Mouse (Mus musculus) neural tube, embryonic 11.5 days (tissue): ENCODE data around the gene Akirin2. TPM values are rescaled to one million over a fixed set of nuclear protein-coding genes. Genes with fewer than 3 reads are reported as not detected.

Experiments
- ATAC-seq: fragments of 200-750 bp; cut with Nextera tagmentation; 2 replicates; pipeline ENCODE4 v1.8.0; 2017; ENCODE audit warnings: moderate number of reproducible peaks, mild to moderate bottlenecking, moderate TSS enrichment, moderate library complexity; ENCODE audit not compliant: insufficient read depth, low FRiP score, low TSS enrichment
- DNase-seq: peaks from one replicate; pipeline ENCODE4 v3.0.0-alpha.2; 2015; ENCODE audit warnings: low spot score
- H3K27ac ChIP-seq: fragments of 300-500 bp; sonication (generic); 2 replicates; pipeline ENCODE4 v1.5.1; 2014; ENCODE audit warnings: low read depth, mild to moderate bottlenecking, low read length
- H3K27me3 ChIP-seq: fragments of 300-500 bp; sonication (generic); 2 replicates; pipeline ENCODE4 v1.6.1; 2014; ENCODE audit warnings: mild to moderate bottlenecking, low read length, mixed read lengths; ENCODE audit not compliant: control insufficient read depth, insufficient read depth
- H3K36me3 ChIP-seq: fragments of 300-500 bp; sonication (generic); 2 replicates; pipeline ENCODE4 v1.6.1; 2014; ENCODE audit warnings: mild to moderate bottlenecking, low read length, moderate library complexity, mixed read lengths; ENCODE audit not compliant: control insufficient read depth, insufficient read depth
- H3K4me1 ChIP-seq: fragments of 300-500 bp; sonication (generic); 2 replicates; pipeline ENCODE4 v1.6.1; 2014; ENCODE audit warnings: low read length, mixed read lengths; ENCODE audit not compliant: control insufficient read depth, insufficient read depth
- H3K4me2 ChIP-seq: fragments of 300-500 bp; sonication (generic); 2 replicates; pipeline ENCODE4 v1.6.1; 2014; ENCODE audit warnings: low read depth, mild to moderate bottlenecking, moderate library complexity
- H3K4me3 ChIP-seq: fragments of 300-500 bp; sonication (generic); 2 replicates; pipeline ENCODE4 v1.5.1; 2014; ENCODE audit warnings: low read depth, low read length
- H3K9ac ChIP-seq: fragments of 300-500 bp; sonication (generic); 2 replicates; pipeline ENCODE4 v1.6.1; 2014; ENCODE audit warnings: mild to moderate bottlenecking, low read length
- H3K9me3 ChIP-seq: fragments of 300-500 bp; sonication (generic); 2 replicates; pipeline ENCODE4 v1.6.1; 2016; ENCODE audit warnings: low read length; ENCODE audit not compliant: control insufficient read depth
- WGBS: fragments of 180-500 bp; shearing (Covaris S2); extraction: QIAGEN DNeasy Blood & Tissue Kit; methylation state at CpG from one replicate; pipeline ENCODE4 v1.1.7; 2014; 5-methylcytosine and 5-hydroxymethylcytosine counted together
- polyA plus RNA-seq: library from polyadenylated mRNA; unstranded; fragments of >200 nt; fragmentation: Nextera tagmentation; extraction: Ambion mirVana; gene quantifications from 2 replicates; pipeline ENCODE4 v1.2.1, GENCODE M21; 2014

Akirin2 gene
- polyA plus RNA-seq, 1 experiment from 2014 or later: 104 TPM

- Histone ChIP-seq H3K9me3 (no peaks in the 10 kb centered on the region), H3K27ac (peak overlapping the region; percentile 94), H3K36me3 (no peaks in the 10 kb centered on the region), H3K9ac (peak overlapping the region; percentile 98), H3K27me3 (no peaks in the 10 kb centered on the region), H3K4me1 (0 out of 2 replicates have a peak, but pooled peaks cover 2% of the 10 kb centered on the region), H3K4me2 (peak overlapping the region; percentile 54), H3K4me3 (peak overlapping the region; percentile 96)
- DNase-seq (peak; percentile 77), ATAC-seq (peak; percentile 76)
- WGBS: under 1% methylated on average over 37 of the region's 50 CpGs
These were observed 517 bp downstream of the Akirin2 start for GRCm38 (mm10) chr4:34551098-34551809.

- Histone ChIP-seq H3K4me1 (peaks cover 3% of the 10 kb centered on the region; the same call in 1 of the 2 replicates), H3K27me3 (no peaks in the 10 kb centered on the region), H3K36me3 (no peaks in the 10 kb centered on the region), H3K9me3 (no peaks in the 10 kb centered on the region), H3K4me3 (peak overlapping the region; percentile 96), H3K27ac (no peak overlapping the region), H3K9ac (peak overlapping the region; percentile 98), H3K4me2 (peak overlapping the region; percentile 54)
- DNase-seq: no peak
- no peak for ATAC-seq
- 27% methylated on average over 3 of the region's 3 CpGs for WGBS
These were observed 1.2 kb downstream of the Akirin2 start for GRCm38 (mm10) chr4:34551966-34552365.

GRCm38 (mm10) chr4:34554596-34554995, 3.9 kb downstream of the Akirin2 start:
- Histone ChIP-seq H3K4me3 (no peak overlapping the region), H3K9me3 (no peaks in the 10 kb centered on the region), H3K27ac (no peak overlapping the region), H3K36me3 (no peaks in the 10 kb centered on the region), H3K27me3 (no peaks in the 10 kb centered on the region), H3K9ac (no peak overlapping the region), H3K4me1 (peaks cover 7% of the 10 kb centered on the region; the same call in 1 of the 2 replicates), H3K4me2 (no peak overlapping the region)
- ATAC-seq (no peak), DNase-seq (no peak)
- 40% methylated on average over 1 of the region's 1 CpGs for WGBS

- no peaks in the 10 kb centered on the region for H3K27me3 ChIP-seq
- no peak overlapping the region for H3K9ac ChIP-seq
- peaks cover 7% of the 10 kb centered on the region; the same call in 1 of the 2 replicates for H3K4me1 ChIP-seq
- DNase-seq (no peak), ATAC-seq (no peak)
- H3K4me3 ChIP-seq: no peak overlapping the region
- H3K4me2 ChIP-seq: no peak overlapping the region
- H3K27ac ChIP-seq: no peak overlapping the region
- 89% methylated on average over 3 of the region's 3 CpGs for WGBS
- no peaks in the 10 kb centered on the region for H3K36me3 ChIP-seq
- no peaks in the 10 kb centered on the region for H3K9me3 ChIP-seq
These were observed 4.9 kb downstream of the Akirin2 start for GRCm38 (mm10) chr4:34555604-34556003.

GRCm38 (mm10) chr4:34556183-34556582, 5.4 kb downstream of the Akirin2 start:
- H3K4me2 ChIP-seq: no peak overlapping the region
- H3K27ac ChIP-seq: no peak overlapping the region
- peaks cover 7% of the 10 kb centered on the region; the same call in 1 of the 2 replicates for H3K4me1 ChIP-seq
- no peaks in the 10 kb centered on the region for H3K36me3 ChIP-seq
- H3K9ac ChIP-seq: no peak overlapping the region
- H3K27me3 ChIP-seq: no peaks in the 10 kb centered on the region
- H3K9me3 ChIP-seq: no peaks in the 10 kb centered on the region
- DNase-seq: no peak
- ATAC-seq: no peak
- H3K4me3 ChIP-seq: no peak overlapping the region

- H3K27me3 ChIP-seq: no peaks in the 10 kb centered on the region
- H3K4me1 ChIP-seq: peaks cover 5% of the 10 kb centered on the region; the same call in 1 of the 2 replicates
- DNase-seq (peak; percentile 46), ATAC-seq (no peak)
- H3K36me3 ChIP-seq: no peaks in the 10 kb centered on the region
- H3K9me3 ChIP-seq: no peaks in the 10 kb centered on the region
- no peak overlapping the region for H3K4me3 ChIP-seq
- H3K27ac ChIP-seq: no peak overlapping the region
- H3K9ac ChIP-seq: no peak overlapping the region
- H3K4me2 ChIP-seq: no peak overlapping the region
- WGBS: 57% methylated on average over 4 of the region's 4 CpGs
These were observed 10.2 kb downstream of the Akirin2 start for GRCm38 (mm10) chr4:34560971-34561370.

GRCm38 (mm10) chr4:34566226-34566625, 15.5 kb downstream of the Akirin2 start:
- no peak overlapping the region for H3K4me3 ChIP-seq

GRCm38 (mm10) chr4:34572876-34573275, 22.1 kb downstream of the Akirin2 start:
- no peak for DNase-seq
- H3K27me3 ChIP-seq: no peaks in the 10 kb centered on the region
- H3K4me2 ChIP-seq: no peak overlapping the region
- no peak overlapping the region for H3K4me3 ChIP-seq
- no peaks in the 10 kb centered on the region for H3K9me3 ChIP-seq
- H3K36me3 ChIP-seq: peaks cover 15% of the 10 kb centered on the region
- no peak overlapping the region for H3K9ac ChIP-seq
- no peaks in the 10 kb centered on the region for H3K4me1 ChIP-seq
- WGBS: 82% methylated on average over 2 of the region's 2 CpGs
- no peak for ATAC-seq
- H3K27ac ChIP-seq: no peak overlapping the region

More at GRCm38 (mm10) chr4:34566226-34566625, 15.5 kb downstream of the Akirin2 start:
- Histone ChIP-seq H3K4me1 (no peaks in the 10 kb centered on the region), H3K27ac (no peak overlapping the region), H3K36me3 (peaks cover 7% of the 10 kb centered on the region; the same call in 1 of the 2 replicates), H3K4me2 (no peak overlapping the region), H3K9ac (no peak overlapping the region), H3K9me3 (no peaks in the 10 kb centered on the region), H3K27me3 (no peaks in the 10 kb centered on the region)
- no peak for DNase-seq
- 95% methylated on average over 6 of the region's 6 CpGs for WGBS
- ATAC-seq: no peak

GRCm38 (mm10) chr4:34577028-34577427, 26.3 kb downstream of the Akirin2 start:
- Histone ChIP-seq H3K27ac (no peak overlapping the region), H3K36me3 (peaks cover 15% of the 10 kb centered on the region), H3K9me3 (no peaks in the 10 kb centered on the region), H3K9ac (no peak overlapping the region), H3K4me3 (no peak overlapping the region), H3K4me1 (no peaks in the 10 kb centered on the region), H3K27me3 (no peaks in the 10 kb centered on the region), H3K4me2 (no peak overlapping the region)
- ATAC-seq: no peak
- no peak for DNase-seq
- 91% methylated on average over 2 of the region's 2 CpGs for WGBS
